Mouse (Mus musculus) lung, postnatal 0 days (tissue): Measurements from ENCODE around the gene Coq2.

Experiments used
- CTCF ChIP-seq: IDR thresholded peaks from 2 replicates; pipeline ENCODE4 v1.5.1; 2016; ENCODE audit warnings: antibody characterized with exemption, mild to moderate bottlenecking
- EP300 ChIP-seq: IDR thresholded peaks from 2 replicates; pipeline ENCODE4 v1.6.1; 2016; ENCODE audit warnings: antibody characterized with exemption, mild to moderate bottlenecking, control low read depth

- TF ChIP-seq EP300 = no peak
- no peak for TF ChIP-seq CTCF
Observed at GRCm38 (mm10) chr5:100663011-100663410, 11.9 kb downstream of the Coq2 start.
